Mouse (Mus musculus) thymus, adult 2 months (tissue): ENCODE results near the gene Csrnp1.

Experiments used
- CTCF ChIP-seq: fragments of 200-500 bp; IDR thresholded peaks from 2 replicates; pipeline ENCODE4 v1.5.1; 2012; ENCODE audit warnings: mild to moderate bottlenecking, control low read depth, low read length, moderate library complexity, borderline replicate concordance; ENCODE audit not compliant: control insufficient read depth, poor library complexity, insufficient read depth; ENCODE audit errors: extremely low read depth
- POLR2A ChIP-seq: fragments of 200-500 bp; IDR thresholded peaks from 2 replicates; pipeline ENCODE4 v1.6.1; 2012; ENCODE audit warnings: mild to moderate bottlenecking, low read length, control low read depth, moderate library complexity; ENCODE audit not compliant: control insufficient read depth, poor library complexity, insufficient read depth; ENCODE audit errors: extremely low read depth

- TF ChIP-seq CTCF (no peak), POLR2A (no peak)
Measured at GRCm38 (mm10) chr9:119972166-119972565, 12.3 kb downstream of the Csrnp1 start.
